Mouse (Mus musculus) CH12.LX (cell line): Measurements from ENCODE around the gene Amotl2.

Source experiments
- ETS1 ChIP-seq: conservative IDR thresholded peaks from 2 replicates; pipeline ENCODE4 v1.6.1; 2012; ENCODE audit warnings: low read depth, mild to moderate bottlenecking, inconsistent platforms, low read length, improper control_type of control experiment, moderate library complexity
- IRF4 ChIP-seq: IDR thresholded peaks from 2 replicates; pipeline ENCODE4 v1.6.1; 2014; ENCODE audit warnings: low read depth, mild to moderate bottlenecking, inconsistent platforms, low read length, improper control_type of control experiment
- MAX ChIP-seq: IDR thresholded peaks from 2 replicates; pipeline ENCODE4 v1.6.1; 2011; ENCODE audit warnings: low read length, improper control_type of control experiment

- TF ChIP-seq MAX (no peak), IRF4 (no peak), ETS1 (no peak)
Measured at GRCm38 (mm10) chr9:102668115-102668514, 48.4 kb upstream of the Amotl2 start.
